Mouse (Mus musculus) neural tube, embryonic 12.5 days (tissue): ENCODE measurements around the gene Cd83. TPM values are rescaled to one million over a fixed set of nuclear protein-coding genes. Genes with fewer than 3 reads are reported as not detected.

Experiments
- ATAC-seq: fragments of 200-750 bp; cut with Nextera tagmentation; 2 replicates; pipeline ENCODE4 v1.8.0; 2017; ENCODE audit warnings: low read depth, mild to moderate bottlenecking, moderate TSS enrichment, moderate library complexity; ENCODE audit not compliant: low FRiP score
- H3K27ac ChIP-seq: fragments of 300-500 bp; sonication (generic); 2 replicates; pipeline ENCODE4 v1.5.1; 2016
- H3K27me3 ChIP-seq: fragments of 300-500 bp; sonication (generic); replicated peaks from 2 replicates; pipeline ENCODE4 v1.6.1; 2016; ENCODE audit warnings: mild to moderate bottlenecking
- H3K36me3 ChIP-seq: fragments of 300-500 bp; sonication (generic); 2 replicates; pipeline ENCODE4 v1.6.1; 2016; ENCODE audit warnings: mild to moderate bottlenecking
- H3K4me1 ChIP-seq: fragments of 300-500 bp; sonication (generic); 2 replicates; pipeline ENCODE4 v1.6.1; 2016
- H3K4me2 ChIP-seq: fragments of 300-500 bp; sonication (generic); replicated peaks from 2 replicates; pipeline ENCODE4 v1.6.1; 2016; ENCODE audit warnings: mild to moderate bottlenecking
- H3K4me3 ChIP-seq: fragments of 300-500 bp; sonication (generic); 2 replicates; pipeline ENCODE4 v1.5.1; 2016
- H3K9ac ChIP-seq: fragments of 300-500 bp; sonication (generic); 2 replicates; pipeline ENCODE4 v1.6.1; 2016; ENCODE audit warnings: mild to moderate bottlenecking
- H3K9me3 ChIP-seq: fragments of 300-500 bp; sonication (generic); 2 replicates; pipeline ENCODE4 v1.6.1; 2016; ENCODE audit warnings: mild to moderate bottlenecking
- WGBS: fragments of 180-500 bp; shearing (Covaris S2); methylation state at CpG from one replicate; pipeline ENCODE4 v1.1.7; 2016; 5-methylcytosine and 5-hydroxymethylcytosine counted together
- polyA plus RNA-seq: library from polyadenylated mRNA; unstranded; fragments of >200 nt; fragmentation: Nextera tagmentation; extraction: Ambion mirVana; gene quantifications from 2 replicates; pipeline ENCODE4 v1.2.1, GENCODE M21; 2016

The Cd83 gene
- polyA plus RNA-seq, 1 experiment from 2014 or later, result 20.9 TPM

DNA sequence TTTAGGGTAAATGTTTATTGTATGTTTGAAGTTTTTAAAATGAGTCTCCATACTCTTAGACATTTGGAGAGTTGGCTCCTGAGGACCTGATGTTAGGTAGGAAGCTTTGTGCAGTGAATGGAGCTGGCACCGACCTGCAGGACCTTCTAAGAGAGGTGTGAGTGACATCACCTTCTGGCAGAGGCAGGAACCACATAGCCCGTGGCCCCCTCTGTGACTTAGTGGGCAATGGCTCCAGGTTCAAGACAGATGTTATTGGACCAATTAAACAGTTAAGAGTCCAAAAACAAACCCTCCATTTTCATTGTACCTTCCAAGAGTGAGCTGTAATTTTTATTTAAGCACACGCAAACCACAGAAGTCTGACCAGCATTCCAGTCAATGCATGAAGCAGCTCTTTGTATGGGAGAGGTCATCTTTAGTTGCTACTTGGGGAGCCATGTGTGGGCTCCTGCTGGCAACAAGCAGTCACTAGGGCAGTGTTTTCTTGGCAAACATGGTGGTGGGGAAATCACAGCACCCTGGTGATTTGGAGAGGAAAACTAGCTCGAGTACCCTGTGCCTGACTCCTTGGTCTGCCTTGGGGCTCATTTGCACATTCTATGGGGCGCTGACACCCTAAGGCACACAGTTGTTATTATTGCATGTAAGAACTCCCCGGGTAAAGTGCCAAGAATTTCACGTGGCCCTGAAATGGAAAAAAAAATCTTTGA, 33.9 kb downstream of the Cd83 start:
- Histone ChIP-seq H3K36me3 (no peaks in the 10 kb centered on the region), H3K27ac (no peak overlapping the region), H3K9ac (no peak overlapping the region), H3K4me1 (no peaks in the 10 kb centered on the region), H3K4me2 (no peak overlapping the region), H3K27me3 (no peaks in the 10 kb centered on the region), H3K4me3 (no peak overlapping the region), H3K9me3 (peaks cover 5% of the 10 kb centered on the region; the same call in 1 of the 2 replicates)
- WGBS, result 74% methylated on average over 7 of the region's 7 CpGs
- no peak for ATAC-seq

DNA sequence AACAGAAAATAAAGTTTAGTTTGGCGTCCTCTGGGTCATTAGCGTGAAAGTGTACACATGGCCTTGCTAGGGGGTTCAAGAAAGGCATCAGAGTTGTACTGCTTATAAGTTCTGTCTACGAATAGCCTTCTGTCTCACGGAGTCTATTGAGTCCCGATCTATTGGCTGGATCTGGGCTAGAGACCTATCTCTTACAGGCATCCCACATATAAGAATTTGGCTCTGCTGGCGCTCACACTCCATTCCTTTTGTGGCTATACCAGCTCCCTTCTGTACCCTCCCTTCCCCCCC, 34.4 kb downstream of the Cd83 start:
- Histone ChIP-seq H3K36me3 (no peaks in the 10 kb centered on the region), H3K27me3 (no peaks in the 10 kb centered on the region), H3K4me2 (no peak overlapping the region), H3K4me3 (no peak overlapping the region), H3K4me1 (no peaks in the 10 kb centered on the region), H3K27ac (no peak overlapping the region), H3K9ac (no peak overlapping the region), H3K9me3 (peaks cover 5% of the 10 kb centered on the region; the same call in 1 of the 2 replicates)
- WGBS, result 92% methylated on average over 6 of the region's 6 CpGs
- ATAC-seq, result no peak

DNA sequence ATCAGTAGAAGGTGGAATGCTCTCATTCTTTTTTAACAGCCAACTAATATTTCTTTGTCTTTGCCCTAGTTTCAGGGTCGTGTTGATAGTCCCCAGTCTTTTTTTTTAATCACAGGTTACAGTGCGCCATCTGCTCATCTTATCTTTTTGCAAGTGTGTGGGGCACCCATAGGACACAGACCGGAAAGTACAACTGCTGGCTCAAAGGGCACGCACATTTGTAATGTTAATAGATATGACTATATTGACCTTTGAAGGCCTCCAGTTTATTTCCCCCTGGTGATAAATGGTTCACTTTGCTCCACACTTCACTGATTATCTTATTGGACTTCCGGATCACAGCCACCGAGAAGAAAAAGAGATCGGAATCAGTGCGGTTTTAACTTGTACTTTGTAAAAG, 35.5 kb downstream of the Cd83 start:
- no peak overlapping the region for H3K9ac ChIP-seq
- no peak overlapping the region for H3K4me2 ChIP-seq
- H3K9me3 ChIP-seq, result peaks cover 5% of the 10 kb centered on the region; the same call in 1 of the 2 replicates
- H3K27me3 ChIP-seq, result no peaks in the 10 kb centered on the region
- H3K27ac ChIP-seq, result no peak overlapping the region
- H3K4me3 ChIP-seq, result no peak overlapping the region
- 87% methylated on average over 8 of the region's 8 CpGs for WGBS
- H3K36me3 ChIP-seq, result no peaks in the 10 kb centered on the region
- no peak for ATAC-seq
- H3K4me1 ChIP-seq, result no peaks in the 10 kb centered on the region

DNA sequence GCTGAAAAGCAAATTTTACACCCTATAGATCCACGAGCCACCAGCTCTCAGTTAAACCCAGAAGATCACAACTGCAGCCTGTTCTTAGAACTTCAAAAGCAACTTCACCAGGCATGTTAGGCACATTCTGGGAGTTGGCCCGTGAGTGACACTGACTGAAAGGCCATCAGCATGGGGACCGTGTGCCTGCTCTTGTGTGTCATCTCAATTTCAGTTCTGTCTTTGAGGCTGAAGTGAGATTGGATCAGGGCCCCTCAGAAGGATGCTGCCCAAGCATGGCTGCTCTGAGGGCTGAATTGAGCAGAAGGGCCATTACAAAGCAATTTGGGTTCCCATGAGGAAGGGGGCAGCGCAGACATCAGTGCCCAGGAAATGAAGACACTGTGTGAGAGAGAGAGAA, 37.7 kb downstream of the Cd83 start:
- WGBS, result 77% methylated on average over 4 of the region's 4 CpGs
- no peak overlapping the region for H3K4me3 ChIP-seq
- H3K36me3 ChIP-seq, result no peaks in the 10 kb centered on the region
- no peak overlapping the region for H3K27ac ChIP-seq
- no peaks in the 10 kb centered on the region for H3K27me3 ChIP-seq
- H3K4me1 ChIP-seq, result no peaks in the 10 kb centered on the region
- H3K9ac ChIP-seq, result no peak overlapping the region
- no peaks in the 10 kb centered on the region for H3K9me3 ChIP-seq
- no peak for ATAC-seq
- no peak overlapping the region for H3K4me2 ChIP-seq

DNA sequence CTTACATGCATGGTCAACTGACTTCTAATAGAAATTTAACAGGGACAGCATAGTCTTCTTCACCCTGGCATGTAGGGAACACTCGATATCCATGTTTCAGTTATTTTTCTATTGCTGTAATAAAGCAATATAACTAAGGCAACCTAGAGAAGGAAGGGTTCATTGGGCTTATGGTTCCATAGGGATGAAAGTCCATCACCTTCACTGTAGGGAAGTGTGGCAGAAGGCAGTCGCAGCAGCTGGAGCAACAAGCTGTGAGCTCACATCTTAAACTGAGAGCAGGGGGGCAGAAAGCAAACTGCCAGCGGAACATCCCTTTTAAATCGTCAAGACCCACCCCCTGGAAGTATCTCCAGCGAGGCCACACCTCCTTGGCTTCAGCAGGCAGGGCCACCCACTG, 44.1 kb downstream of the Cd83 start:
- 57% methylated on average over 5 of the region's 5 CpGs for WGBS
- Histone ChIP-seq H3K36me3 (no peaks in the 10 kb centered on the region), H3K9ac (no peak overlapping the region), H3K27ac (no peak overlapping the region), H3K4me3 (no peak overlapping the region), H3K4me2 (no peak overlapping the region), H3K27me3 (no peaks in the 10 kb centered on the region), H3K4me1 (0 out of 2 replicates have a peak, but pooled peaks cover 5% of the 10 kb centered on the region), H3K9me3 (no peaks in the 10 kb centered on the region)
- ATAC-seq, result no peak

DNA sequence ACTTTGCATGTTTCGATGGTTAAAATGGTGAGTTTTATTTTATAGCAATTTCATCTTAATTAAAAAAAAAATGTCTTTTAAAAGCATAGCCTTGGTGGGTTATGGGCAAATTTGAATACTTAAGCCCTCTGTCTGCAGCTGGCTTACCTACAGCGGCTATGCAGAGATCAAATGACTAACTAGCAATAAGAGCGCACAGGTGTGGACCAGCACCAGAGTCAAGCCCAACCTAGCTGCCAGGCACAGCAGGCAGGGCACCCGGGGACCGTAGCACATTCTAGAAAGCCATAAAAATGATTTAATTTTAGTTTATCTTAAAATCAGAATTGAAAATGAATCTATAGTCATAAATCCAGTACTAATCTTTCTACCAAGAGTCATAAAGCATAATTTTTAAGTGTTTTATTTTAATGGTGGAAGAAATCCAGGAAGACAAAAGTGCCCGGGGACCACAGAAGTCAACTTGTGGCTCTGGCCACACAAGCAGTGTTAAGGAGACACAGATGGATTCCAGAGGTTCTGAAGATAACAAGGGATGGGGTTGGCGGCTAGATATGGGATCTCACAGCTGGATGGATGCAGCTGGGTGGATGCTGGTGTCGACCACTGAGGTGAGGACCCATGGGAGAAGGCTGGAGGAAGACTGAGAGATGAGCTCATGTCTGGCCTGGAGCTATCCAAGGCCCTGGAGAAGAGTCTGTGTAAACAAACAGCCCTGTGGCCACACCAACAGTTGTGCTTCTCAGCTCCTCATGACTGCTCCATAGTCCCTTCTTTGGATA, 46.5 kb downstream of the Cd83 start:
- no peaks in the 10 kb centered on the region for H3K9me3 ChIP-seq
- H3K4me3 ChIP-seq, result no peak overlapping the region
- no peak overlapping the region for H3K4me2 ChIP-seq
- H3K27ac ChIP-seq, result no peak overlapping the region
- ATAC-seq, result no peak
- 87% methylated on average over 8 of the region's 8 CpGs for WGBS
- H3K36me3 ChIP-seq, result no peaks in the 10 kb centered on the region
- 0 out of 2 replicates have a peak, but pooled peaks cover 5% of the 10 kb centered on the region for H3K4me1 ChIP-seq
- no peaks in the 10 kb centered on the region for H3K27me3 ChIP-seq
- H3K9ac ChIP-seq, result no peak overlapping the region

DNA sequence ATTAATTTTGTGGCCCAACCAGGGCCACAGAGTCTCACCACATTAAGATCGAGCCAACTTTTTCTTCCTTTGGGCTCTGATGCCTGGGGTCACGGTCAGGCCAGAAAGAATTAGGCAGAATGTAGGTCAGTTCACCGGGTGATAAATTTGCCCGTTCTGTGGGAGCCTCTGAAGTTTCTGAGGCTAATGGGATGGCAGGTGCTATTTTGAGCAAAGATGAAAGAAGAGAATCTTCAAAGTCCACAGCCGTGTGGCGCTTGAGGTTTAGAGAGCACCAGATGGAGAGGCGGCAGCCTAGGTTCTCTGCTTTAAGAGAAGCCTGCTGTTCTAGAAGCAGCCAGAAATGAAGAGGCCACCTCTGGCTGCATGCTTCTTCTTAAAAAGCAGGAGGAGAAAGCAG, 48.2 kb downstream of the Cd83 start:
- H3K9ac ChIP-seq, result no peak overlapping the region
- H3K36me3 ChIP-seq, result no peaks in the 10 kb centered on the region
- ATAC-seq, result no peak
- H3K4me1 ChIP-seq, result peaks cover 5% of the 10 kb centered on the region; the same call in 1 of the 2 replicates
- H3K27ac ChIP-seq, result no peak overlapping the region
- H3K4me2 ChIP-seq, result no peak overlapping the region
- 17% methylated on average over 7 of the region's 7 CpGs for WGBS
- H3K9me3 ChIP-seq, result no peaks in the 10 kb centered on the region
- no peaks in the 10 kb centered on the region for H3K27me3 ChIP-seq
- H3K4me3 ChIP-seq, result no peak overlapping the region

DNA sequence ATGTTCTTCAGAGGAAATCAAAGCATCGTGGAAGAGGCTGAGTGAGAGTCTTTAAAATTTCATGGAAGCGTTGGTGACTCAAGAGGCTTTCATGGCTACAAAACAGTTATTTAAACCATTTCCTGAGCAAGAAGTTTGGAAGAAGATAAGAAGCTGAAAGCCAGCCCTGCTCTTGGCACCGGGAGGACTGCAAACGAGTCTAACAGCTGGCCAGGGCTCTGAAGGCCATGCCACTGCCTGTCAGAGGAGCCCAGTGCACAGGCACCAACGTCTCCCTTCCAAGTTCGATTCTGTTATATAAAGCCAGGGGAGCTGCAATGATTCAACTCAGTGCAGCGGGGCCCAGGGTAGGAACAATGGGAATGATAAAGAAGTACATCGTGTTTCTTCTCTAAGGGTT, 51.8 kb downstream of the Cd83 start:
- ATAC-seq, result no peak
- Histone ChIP-seq H3K4me3 (no peak overlapping the region), H3K9ac (no peak overlapping the region), H3K27me3 (no peaks in the 10 kb centered on the region), H3K9me3 (no peaks in the 10 kb centered on the region), H3K36me3 (no peaks in the 10 kb centered on the region), H3K4me2 (no peak overlapping the region), H3K27ac (no peak overlapping the region), H3K4me1 (peaks cover 8% of the 10 kb centered on the region; the same call in 1 of the 2 replicates)
- WGBS, result 37% methylated on average over 8 of the region's 8 CpGs

DNA sequence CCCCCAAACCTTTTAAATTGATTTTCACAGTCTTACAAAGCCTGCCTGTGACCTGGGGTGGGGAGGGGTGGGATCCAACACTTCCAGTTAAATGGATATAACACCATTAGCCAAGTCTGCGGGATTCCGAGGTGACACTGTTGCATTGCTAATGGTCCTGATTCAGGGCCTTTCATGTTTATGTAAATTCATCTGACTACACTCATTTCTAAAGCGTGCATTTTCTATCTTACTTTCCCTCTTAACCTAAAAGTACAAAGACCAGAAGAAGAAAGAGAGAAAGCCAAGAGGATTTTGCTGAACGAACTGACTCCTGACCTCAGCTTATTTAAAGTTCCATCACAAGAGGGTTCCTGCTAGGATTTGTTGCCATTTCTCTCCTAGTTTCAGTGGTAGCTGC, 53.2 kb downstream of the Cd83 start:
- Histone ChIP-seq H3K4me2 (no peak overlapping the region), H3K36me3 (no peaks in the 10 kb centered on the region), H3K4me1 (peaks cover 6% of the 10 kb centered on the region; the same call in 1 of the 2 replicates), H3K27ac (no peak overlapping the region), H3K9ac (no peak overlapping the region), H3K27me3 (no peaks in the 10 kb centered on the region), H3K9me3 (no peaks in the 10 kb centered on the region), H3K4me3 (no peak overlapping the region)
- no peak for ATAC-seq
- WGBS, result 20% methylated on average over 4 of the region's 4 CpGs

DNA sequence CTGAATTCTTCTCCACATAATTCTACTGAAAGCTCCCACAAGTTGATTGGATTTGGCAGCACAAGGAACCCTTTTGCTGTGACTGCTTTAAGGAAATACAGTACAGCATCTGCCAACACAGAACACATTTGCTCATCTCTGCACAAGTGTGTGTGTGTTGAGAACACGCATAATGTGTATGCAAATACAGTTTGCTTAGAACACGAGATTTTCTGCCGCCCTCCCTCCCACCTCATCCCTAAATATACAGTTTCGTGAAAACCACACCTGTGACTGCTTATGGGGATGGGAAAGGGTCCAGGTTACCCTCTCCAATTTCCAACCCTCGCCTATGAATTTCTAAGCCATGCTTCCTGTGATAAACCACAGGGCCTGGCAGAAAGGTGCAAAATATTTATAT, 60.6 kb downstream of the Cd83 start:
- WGBS, result 91% methylated on average over 5 of the region's 5 CpGs
- Histone ChIP-seq H3K9me3 (no peaks in the 10 kb centered on the region), H3K4me1 (peaks cover 5% of the 10 kb centered on the region; the same call in 1 of the 2 replicates), H3K27ac (no peak overlapping the region), H3K4me3 (no peak overlapping the region), H3K36me3 (no peaks in the 10 kb centered on the region), H3K4me2 (no peak overlapping the region), H3K27me3 (no peaks in the 10 kb centered on the region), H3K9ac (no peak overlapping the region)
- no peak for ATAC-seq

DNA sequence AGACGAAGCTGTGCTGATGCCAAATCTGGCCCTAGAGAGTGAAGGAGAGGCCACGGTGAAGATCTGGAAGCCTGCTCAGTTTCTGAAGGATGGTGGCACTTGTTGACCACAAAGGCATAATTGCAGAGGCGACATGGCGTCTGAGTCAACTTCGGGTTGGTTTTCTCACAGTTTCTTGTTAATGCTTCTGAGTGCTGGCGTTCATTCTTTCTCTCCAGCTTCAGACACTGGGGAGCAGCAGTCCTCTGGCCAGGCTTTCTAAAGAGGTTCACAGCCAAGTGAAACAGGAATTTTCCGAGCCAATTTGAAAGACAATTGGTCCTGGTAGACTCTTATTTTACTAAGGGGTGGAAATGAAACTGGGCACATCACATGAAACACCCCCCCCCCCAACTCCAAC, 62.6 kb downstream of the Cd83 start:
- H3K27me3 ChIP-seq, result no peaks in the 10 kb centered on the region
- H3K9me3 ChIP-seq, result no peaks in the 10 kb centered on the region
- no peak overlapping the region for H3K4me2 ChIP-seq
- H3K4me1 ChIP-seq, result peaks cover 12% of the 10 kb centered on the region
- ATAC-seq, result no peak
- no peak overlapping the region for H3K4me3 ChIP-seq
- no peaks in the 10 kb centered on the region for H3K36me3 ChIP-seq
- no peak overlapping the region for H3K27ac ChIP-seq
- WGBS, result 93% methylated on average over 7 of the region's 7 CpGs
- no peak overlapping the region for H3K9ac ChIP-seq

DNA sequence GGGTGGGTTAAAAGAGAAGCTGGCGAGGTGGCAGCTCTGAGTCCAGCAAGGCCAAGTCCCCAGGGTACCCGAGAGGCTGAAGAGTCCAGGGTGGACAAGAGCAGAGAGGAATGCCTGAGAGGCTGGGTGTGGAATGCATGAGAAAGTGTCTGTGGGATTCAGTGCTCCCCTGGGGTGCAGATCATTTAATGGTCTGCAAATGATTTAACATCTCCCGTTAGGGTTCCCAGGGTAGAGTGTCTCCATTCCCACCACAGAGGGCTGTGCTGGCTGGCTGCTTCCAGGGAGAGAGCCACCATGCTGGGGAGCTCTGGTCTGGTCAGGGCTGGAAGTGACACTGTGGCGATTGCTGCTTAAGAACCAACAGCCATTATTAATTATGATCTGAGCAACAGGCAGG, 65.2 kb downstream of the Cd83 start:
- ATAC-seq, result no peak
- 27% methylated on average over 4 of the region's 4 CpGs for WGBS

DNA sequence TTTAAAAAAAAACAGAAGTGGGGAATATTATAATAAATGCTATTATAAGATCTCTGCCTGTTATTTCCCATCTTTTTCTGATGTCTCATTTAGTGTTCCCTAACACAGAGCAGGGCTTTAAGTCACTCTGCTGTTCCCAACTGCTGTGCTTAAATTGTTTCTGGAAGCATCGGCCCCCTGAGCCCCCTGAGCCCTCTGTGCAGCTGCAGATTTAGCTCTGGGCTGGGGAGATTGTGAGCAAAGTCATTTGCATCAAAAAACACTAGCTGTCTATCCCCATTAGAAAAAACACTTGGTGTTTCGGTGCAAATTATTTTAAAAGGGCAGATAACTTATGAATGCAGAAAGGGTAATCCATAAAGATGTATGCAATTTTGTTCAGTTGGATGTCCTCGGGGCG, 66.5 kb downstream of the Cd83 start:
- H3K27me3 ChIP-seq, result no peaks in the 10 kb centered on the region
- WGBS, result 40% methylated on average over 4 of the region's 4 CpGs
- H3K9me3 ChIP-seq, result no peaks in the 10 kb centered on the region
- H3K4me3 ChIP-seq, result no peak overlapping the region
- H3K4me2 ChIP-seq, result no peak overlapping the region
- H3K36me3 ChIP-seq, result no peaks in the 10 kb centered on the region
- H3K27ac ChIP-seq, result no peak overlapping the region
- ATAC-seq, result no peak
- no peak overlapping the region for H3K9ac ChIP-seq
- H3K4me1 ChIP-seq, result peaks cover 12% of the 10 kb centered on the region

More for the DNA sequence above, 65.2 kb downstream of the Cd83 start:
- H3K9me3 ChIP-seq, result no peaks in the 10 kb centered on the region
- no peaks in the 10 kb centered on the region for H3K27me3 ChIP-seq
- no peak overlapping the region for H3K4me3 ChIP-seq
- H3K27ac ChIP-seq, result no peak overlapping the region
- H3K4me1 ChIP-seq, result peaks cover 12% of the 10 kb centered on the region
- no peak overlapping the region for H3K9ac ChIP-seq
- no peaks in the 10 kb centered on the region for H3K36me3 ChIP-seq
- H3K4me2 ChIP-seq, result no peak overlapping the region
